In genomic region chr3:99981046-99981445, GRCm38 (mm10) we compare ENCODE assay signal across 23 mouse cellular contexts.
DNase-seq lines count a peak whose midpoint lies in the region; ATAC-seq and TF ChIP-seq lines count a peak whose summit lies in the region.
"Had no signal": no experiment of that assay in that cellular context is flagged by ENCODE, and none has a peak within 500 bp of the region (broad histone marks: within the 10 kb centered on the region; RNA-seq: fewer than 3 reads in every experiment).

No protein-coding gene starts in this region.

- H3K36me3 ChIP-seq in liver, embryonic 14.5 days (replicated peaks; ENCODE audit: control insufficient read depth, insufficient read depth, low read depth): no peaks in the 10 kb centered on the region
- no peaks in the 10 kb centered on the region for H3K36me3 ChIP-seq in liver, postnatal 0 days (replicated peaks; ENCODE audit: insufficient read depth, low read length)
- H3K36me3 ChIP-seq in heart, adult 2 months (ENCODE audit: control insufficient read depth, insufficient read depth, low read length): no peaks in the 10 kb centered on the region
- H3K36me3 ChIP-seq in intestine, embryonic 15.5 days: no peaks in the 10 kb centered on the region
- H3K36me3 ChIP-seq: embryonic facial prominence, embryonic 15.5 days; forebrain, embryonic 10.5 days; midbrain, embryonic 10.5 days had no signal

- ATAC-seq in liver, embryonic 14.5 days (ENCODE audit: insufficient read depth): no peak
- ATAC-seq in liver, postnatal 0 days: no peak
- no peak for ATAC-seq in intestine, embryonic 15.5 days
- ATAC-seq: inflammation-experienced regulatory T-cells, adult 6 months had no signal

- intact Hi-C loops in heart, adult 2 months (cut with DNase I): no loop called here
- intact Hi-C loops in heart, postnatal 14 days (cut with DNase I): no loop called here

- no peaks in the 10 kb centered on the region for H3K79me2 ChIP-seq in heart, adult 2 months (replicated peaks; ENCODE audit: control insufficient read depth, insufficient read depth, low read length)

- H3K9ac ChIP-seq in liver, embryonic 14.5 days (replicated peaks): no peak overlapping the region
- no peak overlapping the region for H3K9ac ChIP-seq in liver, postnatal 0 days (replicated peaks)
- no peak overlapping the region for H3K9ac ChIP-seq in heart, adult 2 months (ENCODE audit: low read depth, low read length)
- no peak overlapping the region for H3K9ac ChIP-seq in intestine, embryonic 15.5 days
- H3K9ac ChIP-seq: embryonic facial prominence, embryonic 15.5 days; lung, embryonic 14.5 days had no signal

- H3K9me3 ChIP-seq in liver, embryonic 14.5 days (ENCODE audit: control insufficient read depth, low read length): peaks cover 4% of the 10 kb centered on the region
- H3K9me3 ChIP-seq in liver, postnatal 0 days (ENCODE audit: low read length): no peaks in the 10 kb centered on the region
- no peaks in the 10 kb centered on the region for H3K9me3 ChIP-seq in intestine, embryonic 15.5 days
- H3K9me3 ChIP-seq: embryonic facial prominence, embryonic 15.5 days; forebrain, embryonic 10.5 days; midbrain, embryonic 10.5 days had no signal

- H3K4me1 ChIP-seq in liver, embryonic 14.5 days (replicated peaks; ENCODE audit: control insufficient read depth in 2 of 2, insufficient read depth in 2 of 2, low read length in 1 of 2): no peaks in the 10 kb centered on the region
- H3K4me1 ChIP-seq in liver, postnatal 0 days (ENCODE audit: insufficient read depth): no peaks in the 10 kb centered on the region
- H3K4me1 ChIP-seq in heart, adult 2 months (ENCODE audit: control insufficient read depth, insufficient read depth, low read length): no peaks in the 10 kb centered on the region
- no peaks in the 10 kb centered on the region for H3K4me1 ChIP-seq in intestine, embryonic 15.5 days (replicated peaks)
- H3K4me1 ChIP-seq: embryonic facial prominence, embryonic 15.5 days; forebrain, embryonic 10.5 days; midbrain, embryonic 10.5 days had no signal

- DNase-seq in liver, embryonic 14.5 days (ENCODE audit: low read depth in 3 of 3, low spot score in 3 of 3): peak; percentile 2 to 13 (median 11)
- DNase-seq in liver, postnatal 0 days: no peak
- peak; percentile 1 for DNase-seq in c-Kit-negative CD71-positive TER-119-positive erythroid progenitor cells, embryonic 14.5 days (ENCODE audit: low read depth, low spot score)
- peak; percentile 0 for DNase-seq in induced T-regulatory cell, adult 2 months (ENCODE audit: low read depth)
- DNase-seq in heart, adult 2 months: no peak
- DNase-seq in heart, postnatal 14 days: no peak
- DNase-seq in left cerebral cortex, adult 8-10 months (ENCODE audit: low spot score in 2 of 2): no peak
- DNase-seq: B cell, adult 2 months; cerebellum, adult 11 months; cerebellum, postnatal 25 days; heart, adult 18-20 months; heart, postnatal 4 days; kidney, adult 9 months; kidney, postnatal 36 days; lung, embryonic 14.5 days; lung, postnatal 4 days; thymus, adult 2 months had no signal

- no peak for TF ChIP-seq CTCF in liver, embryonic 14.5 days (IDR thresholded peaks at IDR 0.05; ENCODE audit: low read depth)
- TF ChIP-seq CTCF in liver, postnatal 0 days (IDR thresholded peaks at IDR 0.05; ENCODE audit: low read depth): no peak
- no peak for TF ChIP-seq CTCF in heart, adult 2 months (IDR thresholded peaks at IDR 0.05)

- no peak overlapping the region for H3K27ac ChIP-seq in liver, embryonic 14.5 days
- no peak overlapping the region for H3K27ac ChIP-seq in liver, postnatal 0 days (ENCODE audit: low read depth)
- no peak overlapping the region for H3K27ac ChIP-seq in heart, adult 2 months
- H3K27ac ChIP-seq in intestine, embryonic 15.5 days: no peak overlapping the region
- H3K27ac ChIP-seq: embryonic facial prominence, embryonic 15.5 days; forebrain, embryonic 10.5 days; midbrain, embryonic 10.5 days had no signal

- no peak for TF ChIP-seq POLR2A in heart, adult 2 months (IDR thresholded peaks at IDR 0.05; ENCODE audit: insufficient read depth, low read depth, low read length)

- no peak overlapping the region for H3K4me3 ChIP-seq in liver, embryonic 14.5 days (ENCODE audit: insufficient read depth in 1 of 2, low read depth in 2 of 2, low read length in 2 of 2)
- no peak overlapping the region for H3K4me3 ChIP-seq in liver, postnatal 0 days (ENCODE audit: low read depth, low read length)
- H3K4me3 ChIP-seq in heart, adult 2 months: no peak overlapping the region
- H3K4me3 ChIP-seq in intestine, embryonic 15.5 days (replicated peaks): no peak overlapping the region
- H3K4me3 ChIP-seq: embryonic facial prominence, embryonic 15.5 days; forebrain, embryonic 10.5 days; midbrain, embryonic 10.5 days had no signal

- 43% methylated on average over 7 of the region's 7 CpGs for WGBS in liver, embryonic 14.5 days (ENCODE audit: insufficient replicate concordance)
- 58% methylated on average over 7 of the region's 7 CpGs for WGBS in liver, postnatal 0 days (ENCODE audit: insufficient replicate concordance)
- 54% methylated on average over 7 of the region's 7 CpGs for WGBS in heart, adult 2 months
- 62% methylated on average over 7 of the region's 7 CpGs for WGBS in intestine, embryonic 15.5 days

- TF ChIP-seq EP300 in liver, embryonic 14.5 days (IDR thresholded peaks at IDR 0.05; ENCODE audit: low read depth): no peak
- no peak for TF ChIP-seq EP300 in liver, postnatal 0 days (IDR thresholded peaks at IDR 0.05; ENCODE audit: low read depth)
- no peak for TF ChIP-seq EP300 in heart, adult 2 months (IDR thresholded peaks at IDR 0.05; ENCODE audit: insufficient read depth, low read depth, low read length)

- no peaks in the 10 kb centered on the region for H3K27me3 ChIP-seq in liver, embryonic 14.5 days (ENCODE audit: control insufficient read depth, insufficient read depth, low read length)
- no peaks in the 10 kb centered on the region for H3K27me3 ChIP-seq in liver, postnatal 0 days (ENCODE audit: insufficient read depth, low read length)
- H3K27me3 ChIP-seq in heart, adult 2 months (ENCODE audit: control insufficient read depth, insufficient read depth, low read length): no peaks in the 10 kb centered on the region
- no peaks in the 10 kb centered on the region for H3K27me3 ChIP-seq in intestine, embryonic 15.5 days (replicated peaks)
- H3K27me3 ChIP-seq: embryonic facial prominence, embryonic 15.5 days had no signal

- H3K4me2 ChIP-seq in liver, embryonic 14.5 days (ENCODE audit: low read depth): no peak overlapping the region
- no peak overlapping the region for H3K4me2 ChIP-seq in liver, postnatal 0 days (ENCODE audit: low read depth, low read length)
- no peak overlapping the region for H3K4me2 ChIP-seq in intestine, embryonic 15.5 days (replicated peaks)
- H3K4me2 ChIP-seq: embryonic facial prominence, embryonic 15.5 days; liver, embryonic 11.5 days; lung, embryonic 14.5 days had no signal

Comparison
In these comparisons a context has a peak if more than half of its experiments do, and no peak if none do; other contexts are left out.
1. DNase-seq: peak in liver, embryonic 14.5 days (3 of 3), c-Kit-negative CD71-positive TER-119-positive erythroid progenitor cells, embryonic 14.5 days (single experiment) and induced T-regulatory cell, adult 2 months (single experiment); none in liver, postnatal 0 days (single experiment), heart, adult 2 months (0 of 2), heart, postnatal 14 days (0 of 2) and left cerebral cortex, adult 8-10 months (0 of 2).